Mouse (Mus musculus) forebrain, embryonic 10.5 days (tissue): ENCODE results near the gene Sh3pxd2b. TPM values are rescaled to one million over a fixed set of nuclear protein-coding genes. Genes with fewer than 3 reads are reported as not detected.

Source experiments
- DNase-seq: peaks from one replicate; pipeline ENCODE4 v3.0.0-alpha.2; 2017; ENCODE audit warnings: low spot score; ENCODE audit errors: extremely low spot score
- H3K27ac ChIP-seq: fragments of 300-500 bp; sonication (generic); 2 replicates; pipeline ENCODE4 v1.5.1; 2016; ENCODE audit warnings: mild to moderate bottlenecking
- H3K27me3 ChIP-seq: fragments of 300-500 bp; sonication (generic); 2 replicates; pipeline ENCODE4 v1.6.1; 2016; ENCODE audit warnings: mild to moderate bottlenecking; ENCODE audit not compliant: poor library complexity, severe bottlenecking
- H3K36me3 ChIP-seq: fragments of 300-500 bp; sonication (generic); replicated peaks from 2 replicates; pipeline ENCODE4 v1.6.1; 2016; ENCODE audit warnings: mild to moderate bottlenecking, moderate library complexity
- H3K4me1 ChIP-seq: fragments of 300-500 bp; sonication (generic); 2 replicates; pipeline ENCODE4 v1.6.1; 2016
- H3K4me3 ChIP-seq: fragments of 300-500 bp; sonication (generic); 2 replicates; pipeline ENCODE4 v1.5.1; 2016; ENCODE audit warnings: mild to moderate bottlenecking, moderate library complexity
- H3K9me3 ChIP-seq: fragments of 300-500 bp; sonication (generic); 2 replicates; pipeline ENCODE4 v1.6.1; 2016; ENCODE audit warnings: mild to moderate bottlenecking, moderate library complexity
- WGBS: fragments of 180-500 bp; shearing (Covaris S2); methylation state at CpG from one replicate; pipeline ENCODE4 v1.1.7; 2016; 5-methylcytosine and 5-hydroxymethylcytosine counted together
- polyA plus RNA-seq: library from polyadenylated mRNA; unstranded; fragments of >200 nt; fragmentation: Nextera tagmentation; extraction: Ambion mirVana; gene quantifications from 2 replicates; pipeline ENCODE4 v1.2.1, GENCODE M21; 2016

The Sh3pxd2b gene
- polyA plus RNA-seq, 1 experiment from 2014 or later, result 23.0 TPM

- H3K36me3 ChIP-seq, result peaks cover 30% of the 10 kb centered on the region
- no peaks in the 10 kb centered on the region for H3K27me3 ChIP-seq
- 78% methylated on average over 7 of the region's 7 CpGs for WGBS
- H3K27ac ChIP-seq, result no peak overlapping the region
- H3K4me1 ChIP-seq, result peaks cover 35% of the 10 kb centered on the region
- no peak for DNase-seq
- no peak overlapping the region for H3K4me3 ChIP-seq
- no peaks in the 10 kb centered on the region for H3K9me3 ChIP-seq
These were observed 16.8 kb downstream of the Sh3pxd2b start for GRCm38 (mm10) chr11:32364375-32364774.

GRCm38 (mm10) chr11:32365498-32365897 lies 17.9 kb downstream of the Sh3pxd2b start:
- H3K36me3 ChIP-seq, result peaks cover 25% of the 10 kb centered on the region
- no peak overlapping the region for H3K4me3 ChIP-seq
- H3K27ac ChIP-seq, result no peak overlapping the region
- no peaks in the 10 kb centered on the region for H3K9me3 ChIP-seq
- peaks cover 35% of the 10 kb centered on the region for H3K4me1 ChIP-seq
- DNase-seq, result no peak
- 88% methylated on average over 4 of the region's 4 CpGs for WGBS
- no peaks in the 10 kb centered on the region for H3K27me3 ChIP-seq

- Histone ChIP-seq H3K9me3 (no peaks in the 10 kb centered on the region), H3K4me1 (peaks cover 35% of the 10 kb centered on the region), H3K4me3 (no peak overlapping the region), H3K36me3 (peaks cover 26% of the 10 kb centered on the region), H3K27me3 (no peaks in the 10 kb centered on the region), H3K27ac (no peak overlapping the region)
- no peak for DNase-seq
- 90% methylated on average over 2 of the region's 2 CpGs for WGBS
These were observed 19.4 kb downstream of the Sh3pxd2b start for GRCm38 (mm10) chr11:32367056-32367455.

DNA sequence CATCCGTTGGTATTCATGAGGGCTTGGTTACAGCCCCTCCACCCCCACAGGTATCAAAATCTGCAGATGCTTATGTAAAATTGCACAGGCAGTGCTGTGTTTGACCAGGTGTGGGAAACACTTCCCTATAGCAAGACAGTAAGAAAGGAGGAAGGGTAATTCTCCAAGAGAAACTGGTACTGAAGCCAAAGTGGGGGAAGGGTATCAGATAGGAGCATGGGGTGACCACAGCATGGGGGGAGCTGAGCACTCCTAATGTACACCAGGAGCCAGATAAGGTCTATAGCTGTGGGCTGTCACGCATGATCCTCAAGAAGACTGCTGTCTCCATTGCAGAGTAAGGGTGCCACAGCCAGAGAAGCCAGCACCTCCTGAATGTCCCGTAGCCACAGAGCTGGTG lies 21.4 kb downstream of the Sh3pxd2b start:
- Histone ChIP-seq H3K36me3 (peaks cover 45% of the 10 kb centered on the region), H3K4me1 (peaks cover 25% of the 10 kb centered on the region), H3K4me3 (no peak overlapping the region), H3K27ac (no peak overlapping the region), H3K27me3 (no peaks in the 10 kb centered on the region), H3K9me3 (no peaks in the 10 kb centered on the region)
- no peak for DNase-seq
- WGBS, result 98% methylated on average over 3 of the region's 3 CpGs

DNA sequence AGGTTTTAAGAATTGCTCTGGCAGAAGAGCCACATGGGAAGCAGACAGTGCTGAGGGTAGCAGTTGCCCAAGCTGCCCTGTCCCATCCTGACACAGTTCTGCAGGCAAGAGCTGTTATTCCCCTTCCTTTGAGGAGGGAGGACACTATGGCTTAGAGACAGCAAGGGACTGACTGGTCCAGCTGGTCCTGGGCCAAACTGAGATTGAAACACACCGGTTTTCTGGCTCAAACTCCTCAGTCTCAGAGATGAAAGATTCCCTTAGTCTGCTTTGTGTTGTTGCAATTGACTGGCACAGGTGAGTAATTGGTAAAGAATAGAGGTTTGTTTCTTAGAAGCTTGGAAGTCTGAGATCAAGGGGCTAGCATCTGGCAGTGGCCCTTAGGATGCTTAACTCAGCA lies 23.3 kb downstream of the Sh3pxd2b start:
- 78% methylated on average over 1 of the region's 1 CpGs for WGBS
- Histone ChIP-seq H3K27ac (no peak overlapping the region), H3K4me3 (no peak overlapping the region), H3K36me3 (peaks cover 63% of the 10 kb centered on the region), H3K9me3 (no peaks in the 10 kb centered on the region), H3K27me3 (no peaks in the 10 kb centered on the region), H3K4me1 (peaks cover 14% of the 10 kb centered on the region; the same call in 1 of the 2 replicates)
- no peak for DNase-seq

GRCm38 (mm10) chr11:32373266-32374026 lies 25.8 kb downstream of the Sh3pxd2b start:
- Histone ChIP-seq H3K4me3 (no peak overlapping the region), H3K27ac (no peak overlapping the region), H3K4me1 (peaks cover 8% of the 10 kb centered on the region; the same call in 1 of the 2 replicates), H3K27me3 (no peaks in the 10 kb centered on the region), H3K9me3 (no peaks in the 10 kb centered on the region; the same call in 1 of the 2 replicates), H3K36me3 (peaks cover 81% of the 10 kb centered on the region)
- no peak for DNase-seq
- 88% methylated on average over 13 of the region's 13 CpGs for WGBS

DNA sequence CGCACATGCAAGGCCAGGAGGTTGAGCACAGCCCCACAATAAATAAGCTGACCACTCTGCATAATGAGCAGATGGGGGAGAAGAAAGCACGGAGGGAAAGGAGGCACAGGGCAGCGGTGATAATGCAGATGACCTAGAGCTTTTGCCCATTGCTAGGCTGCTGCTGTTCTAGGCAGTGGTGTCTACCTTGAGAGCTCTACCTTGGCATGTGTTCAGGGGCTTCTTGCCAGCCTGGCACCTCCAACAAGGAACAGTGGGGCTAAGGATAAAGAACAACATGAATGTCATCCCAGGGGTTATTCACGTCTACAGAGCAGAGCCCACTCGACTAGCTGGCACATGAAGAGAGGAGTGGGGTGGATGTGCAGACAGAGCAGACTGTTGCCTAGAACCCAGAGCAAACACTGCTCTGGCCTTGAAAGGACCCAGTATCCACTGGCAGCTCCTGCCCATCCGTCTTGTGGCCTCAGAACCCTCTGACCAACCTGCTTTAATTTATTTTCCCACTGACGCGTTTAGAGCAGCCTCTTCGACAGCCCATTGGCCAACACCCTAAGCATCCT lies 26.5 kb downstream of the Sh3pxd2b start:
- H3K27me3 ChIP-seq, result no peaks in the 10 kb centered on the region
- 89% methylated on average over 9 of the region's 9 CpGs for WGBS
- no peaks in the 10 kb centered on the region; the same call in 1 of the 2 replicates for H3K9me3 ChIP-seq
- H3K4me1 ChIP-seq, result peaks cover 9% of the 10 kb centered on the region
- H3K27ac ChIP-seq, result no peak overlapping the region
- H3K4me3 ChIP-seq, result no peak overlapping the region
- DNase-seq, result no peak
- H3K36me3 ChIP-seq, result peaks cover 87% of the 10 kb centered on the region

DNA sequence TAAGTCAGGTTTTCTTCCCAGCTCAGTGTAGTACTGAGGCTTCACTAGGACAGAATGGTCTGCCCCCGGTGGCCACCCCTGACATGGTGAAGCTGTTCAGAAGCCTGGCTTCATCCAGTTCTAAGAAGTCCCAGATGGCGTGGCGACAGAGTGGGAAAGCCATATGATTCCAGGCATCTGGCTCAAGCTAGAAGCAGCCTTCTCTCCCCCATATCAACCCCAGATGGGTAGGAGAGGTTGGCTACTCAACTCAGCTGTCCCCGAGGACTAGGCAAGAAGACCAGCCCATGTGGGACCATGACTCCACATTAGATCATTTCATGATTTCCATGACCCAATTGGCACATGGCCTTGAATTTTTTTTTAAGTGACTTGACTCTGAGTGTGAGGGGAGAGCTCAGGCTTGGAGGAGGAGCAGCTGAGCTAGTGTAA lies 27.5 kb downstream of the Sh3pxd2b start:
- H3K27ac ChIP-seq, result no peak overlapping the region
- WGBS, result 83% methylated on average over 4 of the region's 4 CpGs
- H3K9me3 ChIP-seq, result no peaks in the 10 kb centered on the region; the same call in 1 of the 2 replicates
- H3K36me3 ChIP-seq, result peaks cover 92% of the 10 kb centered on the region
- H3K27me3 ChIP-seq, result no peaks in the 10 kb centered on the region
- H3K4me1 ChIP-seq, result peaks cover 17% of the 10 kb centered on the region
- H3K4me3 ChIP-seq, result no peak overlapping the region
- DNase-seq, result peak; percentile 18

DNA sequence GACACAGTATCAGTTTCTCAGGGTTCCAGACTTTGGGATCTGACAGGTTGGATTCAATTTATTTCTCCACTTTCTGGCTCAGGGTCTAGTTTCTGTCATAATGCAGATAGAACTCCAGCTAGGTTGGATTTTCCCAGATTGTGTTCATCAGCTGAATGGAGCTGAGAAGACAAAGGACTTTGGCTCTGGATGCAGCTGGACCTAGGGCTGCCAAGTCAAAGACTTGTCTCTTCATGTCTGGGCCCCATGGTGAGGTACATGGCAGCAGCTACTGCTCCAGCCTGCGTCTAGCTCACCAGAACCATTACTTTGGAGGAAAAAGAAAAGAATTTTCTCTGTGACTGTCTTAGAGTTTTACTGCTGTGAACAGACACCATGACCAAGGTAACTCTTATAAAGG lies 28.5 kb downstream of the Sh3pxd2b start:
- Histone ChIP-seq H3K27me3 (no peaks in the 10 kb centered on the region), H3K9me3 (no peaks in the 10 kb centered on the region; the same call in 1 of the 2 replicates), H3K4me1 (peaks cover 23% of the 10 kb centered on the region), H3K36me3 (peaks cover 91% of the 10 kb centered on the region), H3K27ac (no peak overlapping the region), H3K4me3 (no peak overlapping the region)
- DNase-seq, result no peak
- 94% methylated on average over 1 of the region's 1 CpGs for WGBS

DNA sequence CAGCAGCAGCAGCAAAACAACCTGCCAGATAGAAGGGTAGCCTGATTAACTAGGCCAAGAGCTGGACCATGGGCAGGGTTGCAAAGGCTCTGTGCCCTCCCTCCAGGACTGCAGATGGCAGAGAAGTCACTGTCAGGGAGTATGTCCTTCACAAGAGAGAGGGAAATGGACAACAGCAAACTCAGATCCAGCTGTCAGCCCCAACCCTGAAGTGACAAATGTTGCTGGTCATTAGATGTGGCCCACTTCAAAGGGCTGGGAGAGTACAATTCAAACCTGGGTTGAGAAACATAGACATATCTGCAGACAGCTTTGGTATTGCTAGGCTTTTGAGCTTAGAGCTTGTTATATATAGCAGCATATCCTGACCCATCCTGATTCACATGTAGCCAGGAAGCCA lies 32.3 kb downstream of the Sh3pxd2b start:
- H3K27me3 ChIP-seq, result no peaks in the 10 kb centered on the region
- DNase-seq, result no peak
- no peaks in the 10 kb centered on the region; the same call in 1 of the 2 replicates for H3K9me3 ChIP-seq
- H3K4me3 ChIP-seq, result no peak overlapping the region
- H3K36me3 ChIP-seq, result peaks cover 78% of the 10 kb centered on the region
- peak overlapping the region; percentile 4; the same call in 1 of the 2 replicates for H3K27ac ChIP-seq
- H3K4me1 ChIP-seq, result peaks cover 52% of the 10 kb centered on the region

GRCm38 (mm10) chr11:32383341-32384134 lies 35.9 kb downstream of the Sh3pxd2b start:
- Histone ChIP-seq H3K9me3 (no peaks in the 10 kb centered on the region), H3K27ac (peak overlapping the region; percentile 92), H3K36me3 (peaks cover 80% of the 10 kb centered on the region), H3K4me3 (no peak overlapping the region), H3K27me3 (no peaks in the 10 kb centered on the region), H3K4me1 (peaks cover 52% of the 10 kb centered on the region)
- peak; percentile 74 for DNase-seq
- 4% methylated on average over 10 of the region's 10 CpGs for WGBS

DNA sequence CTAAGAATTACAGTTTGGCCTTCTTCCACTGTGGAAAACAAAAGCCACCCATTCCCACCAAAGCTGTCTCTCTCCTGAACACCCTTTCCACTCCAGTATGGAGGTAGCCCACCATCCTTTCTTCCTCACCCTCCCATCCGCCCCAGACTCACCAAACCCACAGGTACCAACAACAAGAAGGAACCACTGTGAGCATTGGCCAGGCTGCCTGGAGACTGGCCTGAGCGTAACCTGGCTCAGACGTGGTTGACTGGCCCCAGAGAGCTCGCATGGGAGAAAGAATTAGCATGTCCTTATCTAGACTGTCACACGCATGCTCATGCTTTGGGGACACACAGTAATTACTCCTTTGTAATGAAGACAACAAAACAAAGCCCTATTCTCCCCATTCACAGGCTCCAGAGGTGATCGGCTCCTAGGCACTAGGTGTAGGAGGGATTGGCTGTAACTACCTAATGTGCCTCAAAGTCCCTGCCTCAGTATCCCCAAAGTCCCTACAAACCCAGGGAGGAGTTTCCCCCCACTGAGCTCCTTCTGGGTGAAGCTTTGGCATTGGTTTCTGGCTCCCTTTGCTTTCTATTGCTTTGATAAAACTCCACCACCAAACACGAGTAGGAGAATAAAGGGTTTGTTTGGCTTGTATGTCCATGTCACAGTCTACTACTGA lies 36.6 kb downstream of the Sh3pxd2b start:
- Histone ChIP-seq H3K4me3 (no peak overlapping the region), H3K9me3 (no peaks in the 10 kb centered on the region), H3K27me3 (no peaks in the 10 kb centered on the region), H3K36me3 (peaks cover 80% of the 10 kb centered on the region), H3K4me1 (peaks cover 49% of the 10 kb centered on the region), H3K27ac (peak overlapping the region; percentile 92)
- peak; percentile 15 for DNase-seq
- WGBS, result 56% methylated on average over 7 of the region's 7 CpGs
